Mouse (Mus musculus) forebrain, postnatal 0 days (tissue): ENCODE data around the gene Gm20431. TPM values are rescaled to one million over a fixed set of nuclear protein-coding genes. Genes with fewer than 3 reads are reported as not detected.

Source experiments
- ATAC-seq: fragments of 200-750 bp; cut with Nextera tagmentation; 2 replicates; pipeline ENCODE4 v1.8.0; 2017; ENCODE audit warnings: mild to moderate bottlenecking, moderate library complexity
- DNase-seq: peaks from one replicate; pipeline ENCODE4 v3.0.0-alpha.2; 2015
- H3K27ac ChIP-seq: fragments of 300-500 bp; sonication (generic); 2 replicates; pipeline ENCODE4 v1.5.1; 2014; ENCODE audit warnings: low read depth, mild to moderate bottlenecking, antibody characterized with exemption, low read length, moderate library complexity, mixed read lengths
- H3K27me3 ChIP-seq: fragments of 300-500 bp; sonication (generic); 2 replicates; pipeline ENCODE4 v1.6.1; 2014; ENCODE audit warnings: mild to moderate bottlenecking, low read length, mixed read lengths; ENCODE audit not compliant: insufficient read depth
- H3K36me3 ChIP-seq: fragments of 300-500 bp; sonication (generic); 2 replicates; pipeline ENCODE4 v1.6.1; 2014; ENCODE audit warnings: mild to moderate bottlenecking, moderate library complexity; ENCODE audit not compliant: insufficient read depth
- H3K4me1 ChIP-seq: fragments of 300-500 bp; sonication (generic); 2 replicates; pipeline ENCODE4 v1.6.1; 2014; ENCODE audit warnings: antibody characterized with exemption; ENCODE audit not compliant: insufficient read depth
- H3K4me2 ChIP-seq: fragments of 300-500 bp; sonication (generic); 2 replicates; pipeline ENCODE4 v1.6.1; 2014; ENCODE audit warnings: low read depth, mild to moderate bottlenecking, moderate library complexity
- H3K4me3 ChIP-seq: fragments of 300-500 bp; sonication (generic); 2 replicates; pipeline ENCODE4 v1.5.1; 2014; ENCODE audit warnings: low read depth, low read length, mixed read lengths
- H3K9ac ChIP-seq: fragments of 300-500 bp; sonication (generic); 2 replicates; pipeline ENCODE4 v1.6.1; 2014; ENCODE audit warnings: mild to moderate bottlenecking
- H3K9me3 ChIP-seq: fragments of 300-500 bp; sonication (generic); 2 replicates; pipeline ENCODE4 v1.6.1; 2016; ENCODE audit warnings: low read length
- CTCF ChIP-seq: sonication (generic); IDR thresholded peaks from 2 replicates; pipeline ENCODE4 v1.5.1; 2016; ENCODE audit warnings: antibody characterized with exemption, control low read depth, low read depth
- WGBS: fragments of 180-500 bp; shearing (Covaris S2); extraction: QIAGEN DNeasy Blood & Tissue Kit; methylation state at CpG from one replicate; pipeline ENCODE4 v1.1.7; 2014; 5-methylcytosine and 5-hydroxymethylcytosine counted together
- polyA plus RNA-seq: library from polyadenylated mRNA; unstranded; fragments of >200 nt; fragmentation: Nextera tagmentation; extraction: Ambion mirVana; gene quantifications from 2 replicates; pipeline ENCODE4 v1.2.1, GENCODE M21; 2015
- total RNA-seq: library from RNA; depleted of rRNA; stranded (reverse); fragments of >200 nt; gene quantifications from 2 replicates; pipeline ENCODE4 v1.2.3, GENCODE M21; 2014; rRNA removed

Gene Gm20431
- total RNA-seq (not detected in 2 replicates), polyA plus RNA-seq (7.5 and 9.7 TPM in 2 replicates)

GRCm38 (mm10) chr2:167661270-167662203, at the start of gene Gm20431:
Gene Gm20431, minus strand, starts transcription at chr2:167661496.
- 1% methylated on average over 93 of the region's 110 CpGs for WGBS
- Histone ChIP-seq H3K27ac (peak within 1 kb of the TSS; percentile 60), H3K4me3 (peak within 1 kb of the TSS; percentile 83), H3K27me3 (peaks cover 5% of the 10 kb centered on the region; the same call in 1 of the 2 replicates), H3K9me3 (no peaks in the 10 kb centered on the region), H3K4me1 (peaks cover 11% of the 10 kb centered on the region), H3K9ac (peak within 1 kb of the TSS; percentile 76), H3K36me3 (peaks cover 4% of the 10 kb centered on the region; the same call in 1 of the 2 replicates), H3K4me2 (peak within 1 kb of the TSS; percentile 79)
- ATAC-seq (peak; percentile 95), DNase-seq (peak; percentile 96)
- peak; percentile 21; the same call in 1 of the 2 replicates for TF ChIP-seq CTCF

GRCm38 (mm10) chr2:167710574-167710973, 49.3 kb upstream of the Gm20431 start:
- no peaks in the 10 kb centered on the region for H3K27me3 ChIP-seq
- DNase-seq (no peak), ATAC-seq (no peak)
- 44% methylated on average over 6 of the region's 6 CpGs for WGBS
- H3K4me1 ChIP-seq = no peaks in the 10 kb centered on the region
- no peak overlapping the region for H3K9ac ChIP-seq
- TF ChIP-seq CTCF = no peak
- no peak overlapping the region for H3K27ac ChIP-seq
- no peak overlapping the region for H3K4me2 ChIP-seq
- H3K4me3 ChIP-seq = no peak overlapping the region
- H3K36me3 ChIP-seq = no peaks in the 10 kb centered on the region
- no peaks in the 10 kb centered on the region for H3K9me3 ChIP-seq

- TF ChIP-seq CTCF = no peak
- no peak for ATAC-seq
- no peak overlapping the region for H3K4me2 ChIP-seq
- 73% methylated on average over 6 of the region's 6 CpGs for WGBS
- H3K27me3 ChIP-seq = no peaks in the 10 kb centered on the region
- H3K36me3 ChIP-seq = no peaks in the 10 kb centered on the region
- H3K27ac ChIP-seq = no peak overlapping the region
- H3K9ac ChIP-seq = no peak overlapping the region
- no peaks in the 10 kb centered on the region for H3K9me3 ChIP-seq
- no peak for DNase-seq
- no peak overlapping the region for H3K4me3 ChIP-seq
- no peaks in the 10 kb centered on the region for H3K4me1 ChIP-seq
Observed at GRCm38 (mm10) chr2:167709969-167710368, 48.7 kb upstream of the Gm20431 start.

- no peak for ATAC-seq
- H3K4me3 ChIP-seq = no peak overlapping the region
- no peak for DNase-seq
- no peaks in the 10 kb centered on the region for H3K36me3 ChIP-seq
- no peak for TF ChIP-seq CTCF
- no peaks in the 10 kb centered on the region for H3K9me3 ChIP-seq
- WGBS = 69% methylated on average over 15 of the region's 15 CpGs
- H3K9ac ChIP-seq = no peak overlapping the region
- no peak overlapping the region for H3K4me2 ChIP-seq
- no peaks in the 10 kb centered on the region for H3K4me1 ChIP-seq
- H3K27ac ChIP-seq = no peak overlapping the region
- H3K27me3 ChIP-seq = no peaks in the 10 kb centered on the region
Observed at GRCm38 (mm10) chr2:167708373-167708772, 47.1 kb upstream of the Gm20431 start.

- Histone ChIP-seq H3K4me3 (no peak overlapping the region), H3K36me3 (no peaks in the 10 kb centered on the region), H3K4me2 (no peak overlapping the region), H3K9me3 (no peaks in the 10 kb centered on the region), H3K27me3 (no peaks in the 10 kb centered on the region), H3K9ac (no peak overlapping the region), H3K4me1 (no peaks in the 10 kb centered on the region), H3K27ac (no peak overlapping the region)
- ATAC-seq (no peak), DNase-seq (no peak)
- 70% methylated on average over 11 of the region's 11 CpGs for WGBS
- no peak for TF ChIP-seq CTCF
Observed at GRCm38 (mm10) chr2:167706183-167706939, 45.1 kb upstream of the Gm20431 start.

- ATAC-seq (no peak), DNase-seq (no peak)
- Histone ChIP-seq H3K9me3 (no peaks in the 10 kb centered on the region), H3K27me3 (no peaks in the 10 kb centered on the region), H3K4me1 (no peaks in the 10 kb centered on the region), H3K27ac (no peak overlapping the region), H3K4me2 (no peak overlapping the region), H3K36me3 (no peaks in the 10 kb centered on the region), H3K9ac (no peak overlapping the region), H3K4me3 (no peak overlapping the region)
- 93% methylated on average over 4 of the region's 4 CpGs for WGBS
- no peak for TF ChIP-seq CTCF
Observed at GRCm38 (mm10) chr2:167704409-167704808, 43.1 kb upstream of the Gm20431 start.
